Mouse (Mus musculus): ENCODE measurements around the gene 1700037H04Rik. TPM values are rescaled to one million over a fixed set of nuclear protein-coding genes. Genes with fewer than 3 reads are reported as not detected.
"Not testable (repeated sequence)": the region's sequence is repeated elsewhere in the genome, so short reads cannot be mapped to it uniquely, and the experiment has no call there.

Gene 1700037H04Rik
- polyA plus RNA-seq, 1 experiment from 2014 or later = 130 TPM

GRCm38 (mm10) chr2:131105989-131106388, 53.9 kb downstream of the 1700037H04Rik start:
- Histone ChIP-seq H3K9ac (ENCODE audit: low read length) (no peak overlapping the region), H3K4me2 (ENCODE audit: low read depth) (no peak overlapping the region), H3K36me3 (ENCODE audit: control insufficient read depth, insufficient read depth, low read length) (no peaks in the 10 kb centered on the region), H3K27ac (ENCODE audit: low read depth, low read length) (no peak overlapping the region), H3K27me3 (ENCODE audit: control insufficient read depth, insufficient read depth, low read length) (no peaks in the 10 kb centered on the region), H3K9me3 (ENCODE audit: control insufficient read depth, low read length) (no peaks in the 10 kb centered on the region), H3K4me3 (ENCODE audit: low read depth, low read length) (no peak overlapping the region), H3K4me1 (ENCODE audit: control insufficient read depth, insufficient read depth, low read length) (no peaks in the 10 kb centered on the region)
- ATAC-seq (ENCODE audit: insufficient read depth, low FRiP score, low TSS enrichment) (no peak), DNase-seq (ENCODE audit: low spot score) (no peak)
- 89% methylated on average over 5 of the region's 5 CpGs for WGBS

- not testable (repeated sequence) for H3K36me3 ChIP-seq (ENCODE audit: control insufficient read depth, insufficient read depth, low read length); H3K4me1 ChIP-seq (ENCODE audit: control insufficient read depth, insufficient read depth, low read length); H3K9ac ChIP-seq (ENCODE audit: low read length); DNase-seq (ENCODE audit: low spot score); H3K9me3 ChIP-seq (ENCODE audit: control insufficient read depth, low read length); H3K4me3 ChIP-seq (ENCODE audit: low read depth, low read length); ATAC-seq (ENCODE audit: insufficient read depth, low FRiP score, low TSS enrichment); H3K27ac ChIP-seq (ENCODE audit: low read depth, low read length); H3K4me2 ChIP-seq (ENCODE audit: low read depth); H3K27me3 ChIP-seq (ENCODE audit: control insufficient read depth, insufficient read depth, low read length)
- WGBS = 60% methylated on average over 4 of the region's 4 CpGs
These were observed 54.8 kb downstream of the 1700037H04Rik start for GRCm38 (mm10) chr2:131105061-131105460.

GRCm38 (mm10) chr2:131104021-131104420, 55.9 kb downstream of the 1700037H04Rik start:
- no peak for ATAC-seq (ENCODE audit: insufficient read depth, low FRiP score, low TSS enrichment)

GRCm38 (mm10) chr2:131101530-131101929, 58.4 kb downstream of the 1700037H04Rik start:
- no peak overlapping the region for H3K4me2 ChIP-seq (ENCODE audit: low read depth)
- H3K27me3 ChIP-seq (ENCODE audit: control insufficient read depth, insufficient read depth, low read length) = no peaks in the 10 kb centered on the region
- DNase-seq (ENCODE audit: low spot score) = no peak

More at GRCm38 (mm10) chr2:131104021-131104420, 55.9 kb downstream of the 1700037H04Rik start:
- H3K4me3 ChIP-seq (ENCODE audit: low read depth, low read length) = no peak overlapping the region
- H3K27ac ChIP-seq (ENCODE audit: low read depth, low read length) = no peak overlapping the region
- H3K9ac ChIP-seq (ENCODE audit: low read length) = no peak overlapping the region
- H3K27me3 ChIP-seq (ENCODE audit: control insufficient read depth, insufficient read depth, low read length) = no peaks in the 10 kb centered on the region
- H3K9me3 ChIP-seq (ENCODE audit: control insufficient read depth, low read length) = no peaks in the 10 kb centered on the region
- H3K36me3 ChIP-seq (ENCODE audit: control insufficient read depth, insufficient read depth, low read length) = no peaks in the 10 kb centered on the region
- H3K4me2 ChIP-seq (ENCODE audit: low read depth) = no peak overlapping the region
- DNase-seq (ENCODE audit: low spot score) = no peak
- WGBS = 91% methylated on average over 4 of the region's 4 CpGs
- H3K4me1 ChIP-seq (ENCODE audit: control insufficient read depth, insufficient read depth, low read length) = no peaks in the 10 kb centered on the region

GRCm38 (mm10) chr2:131097087-131097486, 62.8 kb downstream of the 1700037H04Rik start:
- Histone ChIP-seq H3K4me3 (ENCODE audit: low read depth, low read length) (no peak overlapping the region), H3K36me3 (ENCODE audit: control insufficient read depth, insufficient read depth, low read length) (no peaks in the 10 kb centered on the region), H3K27ac (ENCODE audit: low read depth, low read length) (no peak overlapping the region), H3K27me3 (ENCODE audit: control insufficient read depth, insufficient read depth, low read length) (no peaks in the 10 kb centered on the region), H3K4me2 (ENCODE audit: low read depth) (no peak overlapping the region), H3K9ac (ENCODE audit: low read length) (no peak overlapping the region; the same call in 1 of the 2 replicates), H3K4me1 (ENCODE audit: control insufficient read depth, insufficient read depth, low read length) (no peaks in the 10 kb centered on the region), H3K9me3 (ENCODE audit: control insufficient read depth, low read length) (no peaks in the 10 kb centered on the region)
- DNase-seq (ENCODE audit: low spot score) = no peak
- WGBS = 80% methylated on average over 4 of the region's 4 CpGs
- no peak for ATAC-seq (ENCODE audit: insufficient read depth, low FRiP score, low TSS enrichment)

More at GRCm38 (mm10) chr2:131101530-131101929, 58.4 kb downstream of the 1700037H04Rik start:
- no peaks in the 10 kb centered on the region for H3K36me3 ChIP-seq (ENCODE audit: control insufficient read depth, insufficient read depth, low read length)
- H3K9ac ChIP-seq (ENCODE audit: low read length) = no peak overlapping the region
- WGBS = 59% methylated on average over 3 of the region's 3 CpGs
- H3K9me3 ChIP-seq (ENCODE audit: control insufficient read depth, low read length) = no peaks in the 10 kb centered on the region
- H3K4me1 ChIP-seq (ENCODE audit: control insufficient read depth, insufficient read depth, low read length) = no peaks in the 10 kb centered on the region
- no peak for ATAC-seq (ENCODE audit: insufficient read depth, low FRiP score, low TSS enrichment)
- no peak overlapping the region for H3K4me3 ChIP-seq (ENCODE audit: low read depth, low read length)
- H3K27ac ChIP-seq (ENCODE audit: low read depth, low read length) = no peak overlapping the region

Other genes starting within 250 kb of the 1700037H04Rik start
- 5.5 and 7.4 TPM in 2 replicates for gene Gfra4, start 117.0 kb downstream of the 1700037H04Rik start, polyA plus RNA-seq (2014; fragmentation: Nextera tagmentation; extraction: Ambion mirVana)
- 0.37 and 0.72 TPM in 2 replicates for gene Adam33, start 96.3 kb downstream of the 1700037H04Rik start, polyA plus RNA-seq (2014; fragmentation: Nextera tagmentation; extraction: Ambion mirVana)
- gene Siglec1, start 73.3 kb downstream of the 1700037H04Rik start, polyA plus RNA-seq (2014; fragmentation: Nextera tagmentation; extraction: Ambion mirVana) = 0.04 and 0.12 TPM in 2 replicates
- gene Hspa12b, start 32.8 kb downstream of the 1700037H04Rik start, polyA plus RNA-seq (2014; fragmentation: Nextera tagmentation; extraction: Ambion mirVana) = 4.5 and 5.0 TPM in 2 replicates
- not detected in 2 replicates for gene Gm11037, start 26.6 kb downstream of the 1700037H04Rik start, polyA plus RNA-seq (2014; fragmentation: Nextera tagmentation; extraction: Ambion mirVana)
- gene Cenpb, start 20.0 kb upstream of the 1700037H04Rik start, polyA plus RNA-seq (2014; fragmentation: Nextera tagmentation; extraction: Ambion mirVana) = 10.3 and 10.8 TPM in 2 replicates
- 108 and 115 TPM in 2 replicates for gene Cdc25b, start 26.9 kb upstream of the 1700037H04Rik start, polyA plus RNA-seq (2014; fragmentation: Nextera tagmentation; extraction: Ambion mirVana)
- 5.8 and 6.0 TPM in 2 replicates for gene Spef1, start 27.2 kb upstream of the 1700037H04Rik start, polyA plus RNA-seq (2014; fragmentation: Nextera tagmentation; extraction: Ambion mirVana)
- 27.6 and 29.0 TPM in 2 replicates for gene Ap5s1, start 47.0 kb upstream of the 1700037H04Rik start, polyA plus RNA-seq (2014; fragmentation: Nextera tagmentation; extraction: Ambion mirVana)
- gene Mavs, start 74.0 kb upstream of the 1700037H04Rik start, polyA plus RNA-seq (2014; fragmentation: Nextera tagmentation; extraction: Ambion mirVana) = 14.3 and 15.2 TPM in 2 replicates
- 58.2 and 58.5 TPM in 2 replicates for gene Pank2, start 102.4 kb upstream of the 1700037H04Rik start, polyA plus RNA-seq (2014; fragmentation: Nextera tagmentation; extraction: Ambion mirVana)
- 11.0 TPM in 2 replicates for gene Rnf24, start 192.8 kb upstream of the 1700037H04Rik start, polyA plus RNA-seq (2014; fragmentation: Nextera tagmentation; extraction: Ambion mirVana)

Measured in neural tube, embryonic 11.5 days (tissue).